Mouse (Mus musculus): ENCODE data around the gene Maz. TPM values are rescaled to one million over a fixed set of nuclear protein-coding genes. Genes with fewer than 3 reads are reported as not detected.

The Maz gene
- polyA plus RNA-seq, 1 experiment from 2014 or later, result 72.5 TPM

DNA sequence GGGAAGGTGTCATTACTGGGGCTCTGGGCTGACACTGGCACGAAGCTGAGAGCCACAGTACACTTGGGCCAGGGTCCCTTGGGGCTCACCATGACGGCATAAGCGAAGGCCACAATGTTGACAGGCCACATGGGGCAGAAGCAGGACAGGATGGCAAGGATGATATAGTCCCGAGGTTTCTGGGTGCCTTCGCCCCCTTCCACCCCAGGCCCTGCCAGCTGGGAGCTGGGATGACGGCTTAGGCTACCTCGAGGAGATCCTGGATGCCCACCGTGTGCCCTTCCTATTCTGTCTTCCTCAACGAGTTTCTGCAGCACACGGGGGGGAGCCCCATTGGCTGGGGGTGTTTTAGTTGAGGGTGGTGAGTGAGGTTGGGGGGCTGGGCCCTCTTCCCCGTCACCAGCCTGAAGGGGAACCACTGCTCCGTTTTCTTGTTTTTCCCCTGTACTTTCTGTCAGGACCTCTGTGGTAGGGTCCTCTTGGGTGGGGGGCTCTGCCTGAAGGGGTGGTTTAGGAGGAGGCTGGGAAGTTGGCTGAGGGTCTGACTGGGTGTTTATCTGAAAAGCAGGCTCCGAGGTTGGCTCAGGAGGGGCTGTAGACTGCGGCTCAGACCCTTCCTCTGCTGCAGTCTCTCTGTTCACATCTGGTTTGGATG, 7.4 kb downstream of the Maz start:
- peak overlapping the region; percentile 85 for H3K4me2 ChIP-seq (replicated peaks)
- peaks cover 88% of the 10 kb centered on the region for H3K4me1 ChIP-seq (replicated peaks)
- H3K36me3 ChIP-seq, result peaks cover 38% of the 10 kb centered on the region
- no peak for ATAC-seq
- no peak overlapping the region for H3K27ac ChIP-seq
- peak overlapping the region; percentile 84 for H3K9ac ChIP-seq (replicated peaks)
- no peaks in the 10 kb centered on the region for H3K27me3 ChIP-seq
- WGBS, result 83% methylated on average over 14 of the region's 14 CpGs
- H3K9me3 ChIP-seq, result no peaks in the 10 kb centered on the region
- 0 out of 2 replicates have a peak overlapping the region, but pooled peaks have one; percentile 56 for H3K4me3 ChIP-seq (replicated peaks)

DNA sequence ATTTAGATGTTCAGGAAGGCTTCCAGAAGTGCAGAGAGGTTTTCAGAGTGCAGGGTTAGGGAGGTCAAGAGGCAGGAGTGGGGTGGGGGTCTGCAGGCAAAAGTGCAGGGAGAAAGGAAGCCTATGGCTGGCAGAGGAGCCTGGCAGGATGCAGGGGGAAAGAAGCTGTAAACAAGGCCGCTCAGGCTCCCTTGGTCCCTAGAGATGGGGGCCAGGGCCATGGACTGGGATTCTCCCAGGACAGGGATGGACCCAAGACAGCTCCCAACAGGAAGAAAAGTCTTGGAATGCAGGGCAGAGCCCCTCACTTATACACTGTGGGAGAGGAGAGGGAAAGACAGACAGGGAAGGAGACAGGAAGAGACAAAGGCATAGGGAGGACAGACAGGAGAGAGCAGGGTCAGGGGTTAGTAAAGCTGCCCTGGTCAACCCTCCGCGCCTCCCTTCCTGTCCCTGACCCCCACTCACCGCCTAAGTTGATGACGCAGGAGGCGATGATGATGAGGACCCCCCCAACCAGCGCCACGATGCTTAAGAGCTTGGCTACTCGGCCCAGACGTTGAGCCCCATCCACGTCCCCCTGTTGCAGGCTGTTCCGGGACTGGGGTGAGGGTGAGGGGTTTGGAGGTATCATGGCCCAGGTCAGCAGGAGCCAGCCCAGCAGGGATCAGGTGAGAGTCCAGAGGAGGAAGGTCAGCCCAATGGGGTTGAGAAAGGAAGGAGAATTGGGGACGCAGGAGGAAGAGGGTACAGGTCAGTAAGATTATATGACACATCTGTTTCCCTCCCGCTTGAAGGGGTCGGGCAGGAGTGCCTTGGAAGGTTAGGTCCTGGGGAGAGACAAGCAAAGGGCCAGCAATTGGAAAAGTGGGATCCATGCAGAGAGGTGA, 8.2 kb downstream of the Maz start:
- H3K4me1 ChIP-seq (replicated peaks), result peaks cover 86% of the 10 kb centered on the region
- peak overlapping the region; percentile 84 for H3K9ac ChIP-seq (replicated peaks)
- 0 out of 2 replicates have a peak overlapping the region, but pooled peaks have one; percentile 3 for H3K4me3 ChIP-seq (replicated peaks)
- no peaks in the 10 kb centered on the region for H3K9me3 ChIP-seq
- no peaks in the 10 kb centered on the region for H3K27me3 ChIP-seq
- 88% methylated on average over 15 of the region's 15 CpGs for WGBS
- H3K27ac ChIP-seq, result peak overlapping the region; percentile 67; the same call in 1 of the 2 replicates
- peaks cover 37% of the 10 kb centered on the region for H3K36me3 ChIP-seq
- no peak for ATAC-seq
- H3K4me2 ChIP-seq (replicated peaks), result peak overlapping the region; percentile 85

DNA sequence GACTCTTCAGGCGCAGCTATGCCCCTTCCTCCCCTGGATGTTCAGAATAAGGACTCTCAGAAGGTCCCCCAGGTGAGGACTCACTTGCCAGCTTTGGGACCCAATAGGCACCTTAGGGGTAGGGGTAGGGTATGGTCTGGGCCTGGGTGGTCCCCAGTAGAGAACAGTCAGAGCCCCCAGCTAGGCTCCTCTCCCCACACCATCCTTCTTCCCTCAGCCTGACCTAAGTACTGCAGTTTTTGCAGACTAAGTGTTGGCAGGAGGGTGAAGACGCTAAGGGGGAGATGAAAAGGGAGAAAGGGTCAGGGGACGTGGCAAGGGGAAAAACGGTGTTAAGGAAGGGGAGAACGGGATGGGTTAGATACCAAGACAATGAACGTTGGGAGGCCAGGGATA, 8.9 kb downstream of the Maz start:
- ATAC-seq, result no peak
- Histone ChIP-seq H3K9me3 (no peaks in the 10 kb centered on the region), H3K27ac (peak overlapping the region; percentile 67), H3K36me3 (peaks cover 37% of the 10 kb centered on the region), H3K4me1 (replicated peaks) (peaks cover 84% of the 10 kb centered on the region), H3K4me2 (replicated peaks) (peak overlapping the region; percentile 85; the same call in 1 of the 2 replicates), H3K9ac (replicated peaks) (0 out of 2 replicates have a peak overlapping the region, but pooled peaks have one; percentile 84), H3K4me3 (replicated peaks) (no peak overlapping the region), H3K27me3 (no peaks in the 10 kb centered on the region)
- WGBS, result 50% methylated on average over 6 of the region's 6 CpGs

DNA sequence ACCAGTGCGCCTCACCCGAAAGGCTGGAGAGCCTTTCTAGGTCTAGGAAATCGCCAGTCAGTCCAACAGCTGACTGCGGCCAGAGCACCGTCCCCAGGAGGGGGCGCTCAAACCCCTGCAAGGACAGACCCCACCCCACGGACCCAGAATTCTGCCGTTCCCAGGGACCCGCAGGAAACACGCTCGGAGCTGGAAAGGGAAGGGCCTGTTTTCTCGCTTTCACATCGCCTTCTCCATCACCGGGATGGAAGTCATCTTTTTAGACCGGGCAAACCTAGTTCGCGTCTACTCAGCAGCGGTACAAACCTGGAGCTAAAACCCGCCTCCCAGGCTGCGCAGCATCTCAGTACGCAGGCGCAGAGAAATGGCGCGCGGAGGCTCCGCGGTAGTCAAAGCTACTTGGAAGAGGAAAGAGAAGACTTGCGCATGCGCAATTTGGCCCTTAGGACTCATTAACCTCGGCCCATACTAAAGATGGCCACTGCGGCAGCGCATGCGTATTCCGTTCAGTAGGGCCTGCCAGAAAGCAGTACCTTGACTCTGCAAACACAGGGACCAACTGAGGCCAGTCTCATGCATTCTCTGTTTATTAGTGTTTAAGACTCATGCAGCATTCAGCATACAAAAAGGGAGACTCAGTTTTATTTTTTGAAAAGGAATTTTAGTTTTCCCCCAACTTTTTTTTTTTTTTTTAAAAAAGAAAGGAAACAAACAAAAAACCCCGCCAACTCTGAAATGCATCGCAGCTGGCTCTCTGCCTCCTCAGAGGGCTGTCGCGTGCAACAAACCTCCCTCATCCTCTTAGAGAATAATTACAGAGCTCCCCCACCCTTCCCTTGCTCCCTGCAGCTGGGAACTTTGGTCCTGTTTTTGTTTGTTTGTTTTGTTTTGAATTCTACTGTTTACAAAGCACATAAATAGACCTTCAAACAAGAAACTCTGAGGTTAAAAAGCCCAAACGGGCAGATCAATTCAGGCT, 9.6 kb downstream of the Maz start, which contains the start of gene Pagr1a:
Gene Pagr1a, minus strand, starts transcription at position 382 of the 979 bp plus-strand sequence.
- ATAC-seq, result peak; percentile 81
- Histone ChIP-seq H3K9ac (replicated peaks) (peak within 1 kb of the TSS; percentile 93), H3K9me3 (no peaks in the 10 kb centered on the region), H3K4me1 (replicated peaks) (peaks cover 77% of the 10 kb centered on the region), H3K27me3 (no peaks in the 10 kb centered on the region), H3K36me3 (peaks cover 36% of the 10 kb centered on the region), H3K4me2 (replicated peaks) (peak within 1 kb of the TSS; percentile 89), H3K27ac (peak within 1 kb of the TSS; percentile 98), H3K4me3 (replicated peaks) (peak within 1 kb of the TSS; percentile 80)
- 4% methylated on average over 39 of the region's 39 CpGs for WGBS

DNA sequence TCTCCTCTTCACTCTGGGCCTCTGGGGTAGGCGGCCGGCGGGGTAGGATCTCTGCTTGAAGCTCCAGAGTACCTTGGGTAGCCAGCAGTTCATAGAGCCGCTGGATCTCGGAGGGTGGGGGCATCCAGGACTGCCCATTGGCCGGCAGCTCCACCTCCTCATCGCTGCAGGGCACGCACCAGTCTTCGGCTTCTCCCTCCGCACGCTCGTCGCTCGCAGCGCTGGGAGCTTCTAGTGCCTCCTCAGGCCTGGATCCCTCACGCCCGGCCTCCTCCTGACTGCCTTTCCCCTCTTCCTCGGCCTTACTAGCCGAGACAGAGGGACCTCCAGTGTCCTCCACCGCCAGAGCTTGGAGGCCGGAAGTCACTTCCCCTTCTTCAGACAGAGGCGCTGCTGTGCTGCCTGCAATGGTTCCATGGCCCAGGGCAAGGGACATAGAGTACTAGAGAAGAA, 10.3 kb downstream of the Maz start:
- WGBS, result 0% methylated on average over 22 of the region's 22 CpGs
- ATAC-seq, result peak; percentile 46
- H3K4me1 ChIP-seq (replicated peaks), result peaks cover 70% of the 10 kb centered on the region

DNA sequence TGATC, 10.6 kb downstream of the Maz start, which contains the start of gene Pagr1b:
Gene Pagr1b, minus strand, starts transcription at position 4 of the 5 bp plus-strand sequence.
- Histone ChIP-seq H3K4me3 (replicated peaks) (peak within 1 kb of the TSS; percentile 80), H3K9ac (replicated peaks) (peak within 1 kb of the TSS; percentile 93), H3K36me3 (peaks cover 36% of the 10 kb centered on the region), H3K27me3 (no peaks in the 10 kb centered on the region), H3K4me1 (replicated peaks) (peaks cover 67% of the 10 kb centered on the region), H3K27ac (peak within 1 kb of the TSS; percentile 98), H3K9me3 (no peaks in the 10 kb centered on the region), H3K4me2 (replicated peaks) (peak within 1 kb of the TSS; percentile 89)
- no peak for ATAC-seq

More for the DNA sequence above, 10.3 kb downstream of the Maz start:
- Histone ChIP-seq H3K27me3 (no peaks in the 10 kb centered on the region), H3K27ac (peak overlapping the region; percentile 98), H3K36me3 (peaks cover 35% of the 10 kb centered on the region), H3K4me3 (replicated peaks) (peak overlapping the region; percentile 80), H3K9ac (replicated peaks) (peak overlapping the region; percentile 93), H3K9me3 (no peaks in the 10 kb centered on the region), H3K4me2 (replicated peaks) (peak overlapping the region; percentile 89)

DNA sequence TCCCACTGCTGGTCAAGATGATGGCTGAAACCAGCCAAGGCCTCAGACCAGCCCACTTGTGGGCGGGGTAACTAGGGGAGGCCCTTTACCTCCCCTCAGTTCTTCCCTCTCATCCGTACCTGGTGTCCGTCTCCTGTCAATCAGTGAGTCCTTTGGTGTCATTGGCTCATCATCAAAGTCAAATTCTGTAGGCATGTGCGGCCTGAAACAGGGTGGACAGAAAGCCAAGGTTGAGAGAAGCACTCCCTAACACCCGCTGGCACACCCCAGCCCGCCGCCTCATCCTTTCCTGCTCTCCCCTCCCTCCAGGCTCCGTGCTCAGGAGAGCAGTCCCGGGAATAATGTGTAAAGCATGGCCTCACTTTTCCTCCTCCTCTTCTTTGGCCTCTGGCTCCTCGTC, 10.8 kb downstream of the Maz start:
- Histone ChIP-seq H3K27ac (peak overlapping the region; percentile 98), H3K9me3 (no peaks in the 10 kb centered on the region), H3K36me3 (peaks cover 38% of the 10 kb centered on the region), H3K4me3 (replicated peaks) (peak overlapping the region; percentile 80), H3K4me2 (replicated peaks) (peak overlapping the region; percentile 89), H3K9ac (replicated peaks) (peak overlapping the region; percentile 93), H3K4me1 (replicated peaks) (peaks cover 65% of the 10 kb centered on the region), H3K27me3 (no peaks in the 10 kb centered on the region)
- 3% methylated on average over 10 of the region's 10 CpGs for WGBS
- peak; percentile 9 for ATAC-seq

DNA sequence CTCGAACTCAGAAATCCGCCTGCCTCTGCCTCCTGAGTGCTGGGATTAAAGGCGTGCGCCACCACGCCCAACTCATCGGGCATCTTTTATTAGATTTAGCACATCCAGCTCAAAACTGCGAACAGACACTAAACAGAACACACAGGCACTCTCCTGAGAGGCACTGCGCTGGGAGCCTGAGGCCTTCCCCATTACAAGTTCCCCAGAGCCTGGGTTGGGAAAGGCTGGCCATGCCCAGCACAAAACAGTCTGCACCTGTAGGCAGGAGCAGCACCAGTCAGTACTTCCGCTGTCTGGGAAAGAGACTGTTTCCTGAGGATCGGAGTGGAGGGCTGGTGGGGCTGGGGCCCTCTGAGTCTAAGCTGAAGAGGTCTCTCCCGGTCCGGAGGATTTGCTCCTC, 11.8 kb downstream of the Maz start:
- Histone ChIP-seq H3K27ac (no peak overlapping the region), H3K9me3 (no peaks in the 10 kb centered on the region), H3K36me3 (peaks cover 38% of the 10 kb centered on the region), H3K4me2 (replicated peaks) (peak overlapping the region; percentile 89), H3K27me3 (no peaks in the 10 kb centered on the region), H3K4me3 (replicated peaks) (peak overlapping the region; percentile 80), H3K9ac (replicated peaks) (peak overlapping the region; percentile 4; the same call in 1 of the 2 replicates), H3K4me1 (replicated peaks) (peaks cover 54% of the 10 kb centered on the region)
- ATAC-seq, result no peak
- WGBS, result 94% methylated on average over 12 of the region's 12 CpGs

DNA sequence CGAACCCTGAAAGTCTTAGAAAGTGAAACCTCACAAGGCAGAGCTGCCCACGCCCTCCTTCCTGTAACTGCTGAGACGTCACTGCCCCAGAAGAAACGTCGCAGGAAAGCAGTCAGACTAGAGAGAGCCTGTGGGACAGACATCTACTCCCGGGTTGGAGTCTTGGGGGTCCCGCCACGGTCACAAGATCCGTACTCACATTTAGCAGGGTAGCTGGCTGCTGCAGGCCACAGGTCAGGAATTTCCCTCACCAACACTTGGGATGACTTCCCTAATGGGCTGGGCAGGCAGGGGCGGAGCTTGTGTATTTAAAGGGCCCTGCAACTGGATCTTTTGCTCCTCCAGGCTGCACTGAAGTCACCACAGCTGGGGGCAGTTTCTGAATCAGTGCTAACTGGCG, 12.5 kb downstream of the Maz start, which contains the start of gene Mvp:
Gene Mvp, minus strand, starts transcription at position 302 of the 400 bp plus-strand sequence.
- no peak for ATAC-seq
- Histone ChIP-seq H3K4me3 (replicated peaks) (peak within 1 kb of the TSS; percentile 80), H3K27me3 (no peaks in the 10 kb centered on the region), H3K9ac (replicated peaks) (peak within 1 kb of the TSS; percentile 42), H3K36me3 (peaks cover 38% of the 10 kb centered on the region), H3K9me3 (no peaks in the 10 kb centered on the region), H3K27ac (no peak within 1 kb of the TSS), H3K4me2 (replicated peaks) (peak within 1 kb of the TSS; percentile 89), H3K4me1 (replicated peaks) (peaks cover 48% of the 10 kb centered on the region)
- WGBS, result 81% methylated on average over 11 of the region's 11 CpGs

DNA sequence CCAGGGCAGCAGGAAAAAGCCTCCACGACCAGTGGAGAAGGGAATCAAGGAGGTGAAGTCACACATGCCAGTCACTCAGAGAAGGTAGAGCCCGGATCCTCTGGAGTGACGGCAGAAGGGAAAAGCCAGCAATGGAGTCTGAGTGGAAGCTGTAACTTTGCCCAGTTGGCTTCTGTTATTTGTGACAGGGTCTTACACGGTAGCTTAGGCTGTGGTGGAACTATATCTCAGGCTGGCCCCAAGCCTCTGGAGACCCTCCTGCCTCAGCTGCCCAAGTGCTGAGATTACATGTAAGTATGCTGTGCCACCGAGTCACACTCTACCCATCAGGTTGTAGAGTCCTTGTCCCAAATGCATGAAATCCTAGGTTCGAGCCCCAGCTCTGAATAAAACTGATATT, 13.5 kb downstream of the Maz start:
- H3K9ac ChIP-seq (replicated peaks), result no peak overlapping the region
- peaks cover 38% of the 10 kb centered on the region for H3K4me1 ChIP-seq (replicated peaks)
- H3K9me3 ChIP-seq, result no peaks in the 10 kb centered on the region
- H3K36me3 ChIP-seq, result peaks cover 38% of the 10 kb centered on the region
- 98% methylated on average over 6 of the region's 6 CpGs for WGBS
- H3K4me3 ChIP-seq (replicated peaks), result no peak overlapping the region
- no peak overlapping the region for H3K27ac ChIP-seq
- H3K4me2 ChIP-seq (replicated peaks), result no peak overlapping the region
- no peak for ATAC-seq
- H3K27me3 ChIP-seq, result no peaks in the 10 kb centered on the region

DNA sequence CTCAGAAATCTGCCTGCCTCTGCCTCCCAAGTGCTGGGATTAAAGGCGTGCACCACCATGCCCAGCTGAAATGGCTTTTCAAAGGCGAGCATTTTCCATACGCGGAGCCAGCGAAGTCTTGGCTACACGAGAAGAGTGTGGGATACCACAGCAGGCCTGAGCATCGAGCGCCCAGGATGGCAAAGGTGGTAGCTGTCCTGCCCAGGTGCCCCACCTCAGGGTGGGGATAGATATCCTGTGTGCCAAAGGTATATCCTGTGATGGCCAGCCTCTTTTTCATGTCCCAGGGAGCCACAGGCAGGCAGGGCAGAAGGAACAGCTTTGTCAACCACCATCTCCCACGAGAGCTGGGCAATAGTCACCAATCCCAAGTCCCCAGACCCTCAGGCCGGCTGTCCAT, 14.0 kb downstream of the Maz start:
- H3K36me3 ChIP-seq, result peaks cover 38% of the 10 kb centered on the region
- peaks cover 33% of the 10 kb centered on the region for H3K4me1 ChIP-seq (replicated peaks)
- no peak overlapping the region for H3K4me2 ChIP-seq (replicated peaks)
- H3K27me3 ChIP-seq, result no peaks in the 10 kb centered on the region
- H3K9ac ChIP-seq (replicated peaks), result no peak overlapping the region
- WGBS, result 95% methylated on average over 10 of the region's 10 CpGs
- H3K9me3 ChIP-seq, result no peaks in the 10 kb centered on the region
- H3K27ac ChIP-seq, result no peak overlapping the region
- ATAC-seq, result no peak
- H3K4me3 ChIP-seq (replicated peaks), result no peak overlapping the region

Data from midbrain, embryonic 13.5 days (tissue).